Mouse (Mus musculus): ENCODE measurements around the gene Psma6. TPM values are rescaled to one million over a fixed set of nuclear protein-coding genes. Genes with fewer than 3 reads are reported as not detected.

Gene Psma6
- polyA plus RNA-seq, 1 experiment from 2014 or later = 473 TPM

- WGBS = 69% methylated on average over 6 of the region's 6 CpGs
- H3K4me1 ChIP-seq (ENCODE audit: control insufficient read depth, insufficient read depth, low read length) = peaks cover 42% of the 10 kb centered on the region
Measured at GRCm38 (mm10) chr12:55462456-55462855, 78.4 kb downstream of the Psma6 start.

GRCm38 (mm10) chr12:55463087-55463486, 79.1 kb downstream of the Psma6 start:
- no peak overlapping the region for H3K4me3 ChIP-seq (ENCODE audit: low read length)
- H3K27me3 ChIP-seq (ENCODE audit: control insufficient read depth, insufficient read depth, low read length) = no peaks in the 10 kb centered on the region
- no peak overlapping the region for H3K27ac ChIP-seq (ENCODE audit: low read depth, low read length)
- H3K36me3 ChIP-seq (ENCODE audit: control insufficient read depth, insufficient read depth, low read length) = no peaks in the 10 kb centered on the region
- whole genome bisulfite sequencing = 81% methylated on average over 5 of the region's 5 CpGs
- H3K4me2 ChIP-seq (replicated peaks; ENCODE audit: low read depth, low read length) = no peak overlapping the region
- H3K4me1 ChIP-seq (ENCODE audit: control insufficient read depth, insufficient read depth, low read length) = peaks cover 42% of the 10 kb centered on the region
- no peak overlapping the region for H3K9ac ChIP-seq (ENCODE audit: low read depth, low read length)
- no peaks in the 10 kb centered on the region for H3K9me3 ChIP-seq (ENCODE audit: control insufficient read depth, low read length)
- ATAC-seq (ENCODE audit: low FRiP score, low TSS enrichment) = no peak

More at GRCm38 (mm10) chr12:55462456-55462855, 78.4 kb downstream of the Psma6 start:
- no peak overlapping the region for H3K4me2 ChIP-seq (replicated peaks; ENCODE audit: low read depth, low read length)
- H3K27ac ChIP-seq (ENCODE audit: low read depth, low read length) = no peak overlapping the region
- no peak overlapping the region for H3K9ac ChIP-seq (ENCODE audit: low read depth, low read length)
- H3K4me3 ChIP-seq (ENCODE audit: low read length) = no peak overlapping the region
- H3K27me3 ChIP-seq (ENCODE audit: control insufficient read depth, insufficient read depth, low read length) = no peaks in the 10 kb centered on the region
- no peaks in the 10 kb centered on the region for H3K9me3 ChIP-seq (ENCODE audit: control insufficient read depth, low read length)
- H3K36me3 ChIP-seq (ENCODE audit: control insufficient read depth, insufficient read depth, low read length) = no peaks in the 10 kb centered on the region
- no peak for ATAC-seq (ENCODE audit: low FRiP score, low TSS enrichment)

GRCm38 (mm10) chr12:55463992-55464845, 80.2 kb downstream of the Psma6 start:
- no peak overlapping the region for H3K4me3 ChIP-seq (ENCODE audit: low read length)
- H3K36me3 ChIP-seq (ENCODE audit: control insufficient read depth, insufficient read depth, low read length) = no peaks in the 10 kb centered on the region
- H3K9me3 ChIP-seq (ENCODE audit: control insufficient read depth, low read length) = no peaks in the 10 kb centered on the region
- ATAC-seq (ENCODE audit: low FRiP score, low TSS enrichment) = peak; percentile 81
- H3K9ac ChIP-seq (ENCODE audit: low read depth, low read length) = no peak overlapping the region; the same call in 1 of the 2 replicates
- 23% methylated on average over 16 of the region's 16 CpGs for WGBS
- H3K27me3 ChIP-seq (ENCODE audit: control insufficient read depth, insufficient read depth, low read length) = no peaks in the 10 kb centered on the region
- H3K27ac ChIP-seq (ENCODE audit: low read depth, low read length) = peak overlapping the region; percentile 64; the same call in 1 of the 2 replicates
- peaks cover 42% of the 10 kb centered on the region for H3K4me1 ChIP-seq (ENCODE audit: control insufficient read depth, insufficient read depth, low read length)
- H3K4me2 ChIP-seq (replicated peaks; ENCODE audit: low read depth, low read length) = peak overlapping the region; percentile 21

- WGBS = 51% methylated on average over 14 of the region's 14 CpGs
- Histone ChIP-seq H3K27me3 (ENCODE audit: control insufficient read depth, insufficient read depth, low read length) (no peaks in the 10 kb centered on the region), H3K4me2 (replicated peaks; ENCODE audit: low read depth, low read length) (no peak overlapping the region), H3K4me3 (ENCODE audit: low read length) (no peak overlapping the region), H3K36me3 (ENCODE audit: control insufficient read depth, insufficient read depth, low read length) (no peaks in the 10 kb centered on the region), H3K9me3 (ENCODE audit: control insufficient read depth, low read length) (no peaks in the 10 kb centered on the region), H3K4me1 (ENCODE audit: control insufficient read depth, insufficient read depth, low read length) (peaks cover 42% of the 10 kb centered on the region), H3K27ac (ENCODE audit: low read depth, low read length) (peak overlapping the region; percentile 64; the same call in 1 of the 2 replicates), H3K9ac (ENCODE audit: low read depth, low read length) (no peak overlapping the region)
- no peak for ATAC-seq (ENCODE audit: low FRiP score, low TSS enrichment)
Measured at GRCm38 (mm10) chr12:55464846-55465361, 80.9 kb downstream of the Psma6 start.

- Histone ChIP-seq H3K4me3 (ENCODE audit: low read length) (no peak overlapping the region), H3K9me3 (ENCODE audit: control insufficient read depth, low read length) (no peaks in the 10 kb centered on the region), H3K27me3 (ENCODE audit: control insufficient read depth, insufficient read depth, low read length) (no peaks in the 10 kb centered on the region), H3K4me1 (ENCODE audit: control insufficient read depth, insufficient read depth, low read length) (peaks cover 37% of the 10 kb centered on the region), H3K36me3 (ENCODE audit: control insufficient read depth, insufficient read depth, low read length) (no peaks in the 10 kb centered on the region), H3K4me2 (replicated peaks; ENCODE audit: low read depth, low read length) (0 out of 2 replicates have a peak overlapping the region, but pooled peaks have one; percentile 10), H3K27ac (ENCODE audit: low read depth, low read length) (no peak overlapping the region), H3K9ac (ENCODE audit: low read depth, low read length) (no peak overlapping the region)
- no peak for ATAC-seq (ENCODE audit: low FRiP score, low TSS enrichment)
- 53% methylated on average over 17 of the region's 17 CpGs for WGBS
Measured at GRCm38 (mm10) chr12:55465401-55465983, 81.5 kb downstream of the Psma6 start.

- H3K4me1 ChIP-seq (ENCODE audit: control insufficient read depth, insufficient read depth, low read length) = peaks cover 37% of the 10 kb centered on the region
Measured at GRCm38 (mm10) chr12:55466088-55466701, 82.2 kb downstream of the Psma6 start.

GRCm38 (mm10) chr12:55466816-55467215, 82.8 kb downstream of the Psma6 start:
- no peak overlapping the region for H3K4me2 ChIP-seq (replicated peaks; ENCODE audit: low read depth, low read length)
- H3K36me3 ChIP-seq (ENCODE audit: control insufficient read depth, insufficient read depth, low read length) = no peaks in the 10 kb centered on the region

More at GRCm38 (mm10) chr12:55466088-55466701, 82.2 kb downstream of the Psma6 start:
- H3K4me3 ChIP-seq (ENCODE audit: low read length) = no peak overlapping the region
- no peak overlapping the region for H3K27ac ChIP-seq (ENCODE audit: low read depth, low read length)
- ATAC-seq (ENCODE audit: low FRiP score, low TSS enrichment) = no peak
- WGBS = 73% methylated on average over 7 of the region's 7 CpGs
- H3K27me3 ChIP-seq (ENCODE audit: control insufficient read depth, insufficient read depth, low read length) = no peaks in the 10 kb centered on the region
- H3K4me2 ChIP-seq (replicated peaks; ENCODE audit: low read depth, low read length) = no peak overlapping the region
- no peaks in the 10 kb centered on the region for H3K9me3 ChIP-seq (ENCODE audit: control insufficient read depth, low read length)
- no peak overlapping the region for H3K9ac ChIP-seq (ENCODE audit: low read depth, low read length)
- H3K36me3 ChIP-seq (ENCODE audit: control insufficient read depth, insufficient read depth, low read length) = no peaks in the 10 kb centered on the region

GRCm38 (mm10) chr12:55467331-55468180, 83.5 kb downstream of the Psma6 start:
- Histone ChIP-seq H3K4me1 (ENCODE audit: control insufficient read depth, insufficient read depth, low read length) (peaks cover 33% of the 10 kb centered on the region), H3K27ac (ENCODE audit: low read depth, low read length) (no peak overlapping the region), H3K9ac (ENCODE audit: low read depth, low read length) (no peak overlapping the region), H3K27me3 (ENCODE audit: control insufficient read depth, insufficient read depth, low read length) (no peaks in the 10 kb centered on the region), H3K36me3 (ENCODE audit: control insufficient read depth, insufficient read depth, low read length) (no peaks in the 10 kb centered on the region), H3K4me3 (ENCODE audit: low read length) (no peak overlapping the region), H3K9me3 (ENCODE audit: control insufficient read depth, low read length) (no peaks in the 10 kb centered on the region), H3K4me2 (replicated peaks; ENCODE audit: low read depth, low read length) (no peak overlapping the region)
- ATAC-seq (ENCODE audit: low FRiP score, low TSS enrichment) = no peak
- 57% methylated on average over 10 of the region's 10 CpGs for WGBS

More at GRCm38 (mm10) chr12:55466816-55467215, 82.8 kb downstream of the Psma6 start:
- WGBS = 69% methylated on average over 5 of the region's 5 CpGs
- H3K27me3 ChIP-seq (ENCODE audit: control insufficient read depth, insufficient read depth, low read length) = no peaks in the 10 kb centered on the region
- H3K4me1 ChIP-seq (ENCODE audit: control insufficient read depth, insufficient read depth, low read length) = peaks cover 33% of the 10 kb centered on the region
- H3K9ac ChIP-seq (ENCODE audit: low read depth, low read length) = no peak overlapping the region
- H3K27ac ChIP-seq (ENCODE audit: low read depth, low read length) = no peak overlapping the region
- no peaks in the 10 kb centered on the region for H3K9me3 ChIP-seq (ENCODE audit: control insufficient read depth, low read length)
- H3K4me3 ChIP-seq (ENCODE audit: low read length) = no peak overlapping the region
- ATAC-seq (ENCODE audit: low FRiP score, low TSS enrichment) = no peak
